Mouse (Mus musculus) CH12.LX (cell line): ENCODE measurements around the gene Cpxm1.

Experiments
- BHLHE40 ChIP-seq: IDR thresholded peaks from 2 replicates; pipeline ENCODE4 v1.6.1; 2011; ENCODE audit warnings: mild to moderate bottlenecking, low read depth, low read length, improper control_type of control experiment
- CTCF ChIP-seq, 2 experiments: IDR thresholded peaks in 1 of 2; conservative IDR thresholded peaks in 1 of 2; 2 replicates each; pipeline ENCODE4 v1.5.1; 2011 to 2012; ENCODE audit warnings: low read depth in 2 of 2, low read length in 2 of 2, improper control_type of control experiment in 1 of 2, inconsistent platforms in 1 of 2, mild to moderate bottlenecking in 1 of 2, moderate library complexity in 1 of 2
- ETS1 ChIP-seq: conservative IDR thresholded peaks from 2 replicates; pipeline ENCODE4 v1.6.1; 2012; ENCODE audit warnings: low read depth, mild to moderate bottlenecking, inconsistent platforms, low read length, improper control_type of control experiment, moderate library complexity
- HCFC1 ChIP-seq: IDR thresholded peaks from 2 replicates; pipeline ENCODE4 v1.6.1; 2012; ENCODE audit warnings: low read depth, mild to moderate bottlenecking, inconsistent platforms, low read length, improper control_type of control experiment
- JUN ChIP-seq: IDR thresholded peaks from 2 replicates; pipeline ENCODE4 v1.6.1; 2011; ENCODE audit warnings: low read depth, mild to moderate bottlenecking, low read length, improper control_type of control experiment, moderate library complexity; ENCODE audit not compliant: insufficient read depth
- MAX ChIP-seq: IDR thresholded peaks from 2 replicates; pipeline ENCODE4 v1.6.1; 2011; ENCODE audit warnings: low read length, improper control_type of control experiment
- MYC ChIP-seq: IDR thresholded peaks from 2 replicates; pipeline ENCODE4 v1.6.1; 2011; ENCODE audit warnings: low read depth, mild to moderate bottlenecking, improper control_type of control experiment, low read length
- POLR2A ChIP-seq: IDR thresholded peaks from 2 replicates; pipeline ENCODE4 v1.6.1; 2011; ENCODE audit warnings: low read depth, mild to moderate bottlenecking, improper control_type of control experiment, low read length
- SIN3A ChIP-seq: IDR thresholded peaks from 2 replicates; pipeline ENCODE4 v1.6.1; 2012; ENCODE audit warnings: low read length, improper control_type of control experiment, inconsistent platforms
- SMC3 ChIP-seq: IDR thresholded peaks from 2 replicates; pipeline ENCODE4 v1.6.1; 2011; ENCODE audit warnings: low read depth, low read length, improper control_type of control experiment
- TCF12 ChIP-seq: IDR thresholded peaks from 2 replicates; pipeline ENCODE4 v1.6.1; 2014; ENCODE audit warnings: low read depth, mild to moderate bottlenecking, inconsistent platforms, low read length, improper control_type of control experiment
- USF1 ChIP-seq: IDR thresholded peaks from 2 replicates; pipeline ENCODE4 v1.6.1; 2014; ENCODE audit warnings: low read depth, mild to moderate bottlenecking, inconsistent platforms, low read length, improper control_type of control experiment
- ZKSCAN1 ChIP-seq: IDR thresholded peaks from 2 replicates; pipeline ENCODE4 v1.6.1; 2012; ENCODE audit warnings: low read depth, inconsistent platforms, low read length, improper control_type of control experiment, borderline replicate concordance
- ZNF384 ChIP-seq: IDR thresholded peaks from 2 replicates; pipeline ENCODE4 v1.6.1; 2012; ENCODE audit warnings: low read depth, low read length, improper control_type of control experiment, inconsistent platforms

DNA sequence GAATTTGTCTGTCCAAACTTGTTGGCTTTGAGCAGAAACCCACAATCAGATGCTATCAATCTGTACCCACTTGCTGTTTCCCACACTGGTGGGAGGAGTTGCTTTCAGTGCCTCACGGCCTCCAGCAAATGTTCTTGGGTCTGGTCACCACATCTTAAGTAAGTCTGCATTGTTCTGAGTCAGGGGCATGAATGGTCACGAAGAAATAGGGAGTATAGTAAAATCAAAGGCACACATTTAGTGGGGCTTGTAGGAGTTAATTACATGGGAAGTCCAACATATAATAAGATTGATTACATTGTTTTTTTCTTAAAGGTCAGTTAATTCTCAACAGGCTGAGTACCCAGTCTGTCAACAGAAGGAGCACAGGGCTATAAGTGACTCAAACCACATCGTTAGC lies 14.2 kb downstream of the Cpxm1 start:
- no peak for TF ChIP-seq POLR2A
- no peak for TF ChIP-seq BHLHE40
- TF ChIP-seq HCFC1, result no peak
- no peak for TF ChIP-seq ZNF384
- TF ChIP-seq TCF12, result no peak
- no peak for TF ChIP-seq SIN3A
- no peak for TF ChIP-seq ETS1
- no peak for TF ChIP-seq CTCF (conservative IDR thresholded peaks at IDR 0.05 in 1 of 2, IDR thresholded peaks at IDR 0.05 in 1 of 2; ENCODE audit: low read depth in 2 of 2, low read length in 2 of 2)
- no peak for TF ChIP-seq ZKSCAN1
- no peak for TF ChIP-seq SMC3
- no peak for TF ChIP-seq USF1
- TF ChIP-seq MAX, result no peak
- no peak for TF ChIP-seq JUN
- TF ChIP-seq MYC, result no peak
